Mouse (Mus musculus): Measurements from ENCODE around the gene Vmn1r26.
"Not testable (repeated sequence)": the region's sequence is repeated elsewhere in the genome, so short reads cannot be mapped to it uniquely, and the experiment has no call there.

DNA sequence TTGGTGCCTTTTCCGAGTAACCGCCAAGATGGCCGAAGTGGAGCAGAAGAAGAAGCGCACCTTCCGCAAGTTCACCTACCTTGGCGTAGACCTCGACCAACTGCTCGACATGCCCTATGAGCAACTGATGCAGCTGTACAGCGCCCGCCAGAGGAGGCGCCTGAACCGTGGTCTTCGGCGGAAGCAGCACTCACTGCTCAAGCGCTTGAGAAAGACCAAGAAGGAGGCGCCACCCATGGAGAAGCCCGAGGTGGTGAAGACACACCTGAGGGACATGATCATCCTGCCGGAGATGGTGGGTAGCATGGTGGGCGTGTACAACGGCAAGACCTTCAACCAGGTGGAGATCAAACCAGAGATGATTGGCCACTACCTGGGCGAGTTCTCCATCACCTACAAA lies 2.5 kb upstream of the Vmn1r26 start:
- not testable (repeated sequence) for TF ChIP-seq CTCF (IDR thresholded peaks at IDR 0.05; ENCODE audit: low read depth, low read length); GATA2 (IDR thresholded peaks at IDR 0.05; ENCODE audit: borderline replicate concordance, low read depth, low read length); GATA1 (IDR thresholded peaks at IDR 0.05; ENCODE audit: borderline replicate concordance, low read length); TAL1 (conservative IDR thresholded peaks at IDR 0.05; ENCODE audit: low read depth, low read length)
